Mouse (Mus musculus) cerebellum, adult 2 months (tissue): ENCODE results near the gene Dlgap3. TPM values are rescaled to one million over a fixed set of nuclear protein-coding genes. Genes with fewer than 3 reads are reported as not detected.

Experiments
- DNase-seq, 2 experiments: peaks; one replicate each; pipeline ENCODE4 v3.0.0; 2021
- H3K27ac ChIP-seq: fragments of 200-500 bp; 2 replicates; pipeline ENCODE4 v1.5.1; 2012; ENCODE audit warnings: low read length, control low read depth, inconsistent platforms; ENCODE audit not compliant: insufficient read depth
- H3K27me3 ChIP-seq: fragments of 200-500 bp; 2 replicates; pipeline ENCODE4 v1.6.1; 2012; ENCODE audit warnings: inconsistent platforms, mild to moderate bottlenecking, low read length, moderate library complexity; ENCODE audit not compliant: control insufficient read depth, insufficient read depth
- H3K4me1 ChIP-seq: fragments of 200-500 bp; 2 replicates; pipeline ENCODE4 v1.6.1; 2011; ENCODE audit warnings: low read length; ENCODE audit not compliant: control insufficient read depth, insufficient read depth
- H3K4me3 ChIP-seq: fragments of 200-500 bp; replicated peaks from 2 replicates; pipeline ENCODE3; 2011; ENCODE audit warnings: mild to moderate bottlenecking, low read depth, low read length, control low read depth; ENCODE audit not compliant: insufficient read depth
- CTCF ChIP-seq: fragments of 200-500 bp; IDR thresholded peaks from 2 replicates; pipeline ENCODE4 v1.5.1; 2011; ENCODE audit warnings: low read depth, mild to moderate bottlenecking, control low read depth, low read length, moderate library complexity, borderline replicate concordance; ENCODE audit not compliant: insufficient read depth
- POLR2A ChIP-seq: fragments of 200-500 bp; IDR thresholded peaks from 2 replicates; pipeline ENCODE4 v1.6.1; 2011; ENCODE audit warnings: low read length, control low read depth, borderline replicate concordance; ENCODE audit not compliant: insufficient read depth
- WGBS: fragments of 180-500 bp; shearing (Covaris S2); methylation state at CpG from one replicate; pipeline ENCODE4 v1.1.7; 2018; 5-methylcytosine and 5-hydroxymethylcytosine counted together
- polyA plus RNA-seq: library from polyadenylated mRNA; depleted of rRNA; stranded (reverse); fragments of >200 nt; gene quantifications from 2 replicates; pipeline ENCODE4 v1.2.3, GENCODE M21; 2012

Gene Dlgap3
- polyA plus RNA-seq, 1 experiment = 56.1 TPM

DNA sequence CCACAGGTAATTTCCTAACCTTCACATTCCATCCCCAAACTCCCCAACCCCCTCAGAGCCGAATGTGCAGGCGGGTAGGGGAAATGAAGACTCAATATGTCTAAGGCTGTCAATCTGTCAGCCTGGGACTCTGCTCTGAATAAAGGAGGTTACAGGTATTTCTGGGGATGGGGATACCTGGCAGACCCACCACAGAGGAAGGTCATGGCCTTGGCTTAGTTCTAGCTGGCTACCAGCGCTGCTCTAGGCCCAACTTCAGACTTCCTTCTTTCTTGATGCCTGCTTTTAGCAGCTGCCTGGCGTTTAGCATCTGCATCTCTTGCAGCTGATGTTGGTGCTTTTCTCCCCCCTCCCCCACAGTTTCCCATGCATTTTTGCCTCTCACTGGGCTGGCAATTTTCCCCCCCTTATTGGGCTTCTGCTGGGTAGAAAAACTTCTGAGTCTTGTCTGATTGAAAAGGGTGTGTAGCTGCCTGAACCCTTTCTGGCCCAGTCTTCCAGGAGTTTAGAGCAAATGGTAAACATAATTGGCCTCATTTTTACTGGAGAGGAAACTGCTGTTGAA, 2.4 kb downstream of the Dlgap3 start:
- Histone ChIP-seq H3K4me3 (peak overlapping the region; percentile 55), H3K27ac (peak overlapping the region; percentile 73), H3K4me1 (peaks cover 45% of the 10 kb centered on the region), H3K27me3 (no peaks in the 10 kb centered on the region)
- 20% methylated on average over 4 of the region's 4 CpGs for WGBS
- TF ChIP-seq POLR2A (no peak), CTCF (no peak)
- DNase-seq = no peak

DNA sequence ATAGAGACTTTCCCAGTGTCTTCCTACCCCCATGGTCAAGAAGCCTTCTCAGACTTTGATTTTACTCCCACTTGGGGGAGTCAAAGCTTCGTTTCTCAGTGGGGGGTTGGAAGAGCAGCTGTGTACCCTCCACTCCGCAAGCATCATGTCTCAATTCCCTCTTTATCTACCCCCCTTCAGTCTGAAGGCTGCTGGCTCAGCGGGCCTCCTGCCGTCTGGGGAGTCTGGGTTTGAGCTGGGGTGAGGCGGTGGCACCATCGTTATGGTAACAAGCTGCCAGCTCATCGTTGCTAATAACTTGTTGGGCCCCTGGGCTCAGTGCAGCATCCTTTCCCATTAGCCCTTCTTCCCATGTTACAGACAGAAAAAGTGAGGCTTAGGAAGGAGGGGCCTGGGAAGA, 3.1 kb downstream of the Dlgap3 start:
- Histone ChIP-seq H3K27me3 (no peaks in the 10 kb centered on the region), H3K4me1 (peaks cover 48% of the 10 kb centered on the region), H3K27ac (no peak overlapping the region), H3K4me3 (peak overlapping the region; percentile 24)
- TF ChIP-seq POLR2A (no peak), CTCF (no peak)
- DNase-seq = peak; percentile 21 to 29
- 21% methylated on average over 7 of the region's 7 CpGs for WGBS

DNA sequence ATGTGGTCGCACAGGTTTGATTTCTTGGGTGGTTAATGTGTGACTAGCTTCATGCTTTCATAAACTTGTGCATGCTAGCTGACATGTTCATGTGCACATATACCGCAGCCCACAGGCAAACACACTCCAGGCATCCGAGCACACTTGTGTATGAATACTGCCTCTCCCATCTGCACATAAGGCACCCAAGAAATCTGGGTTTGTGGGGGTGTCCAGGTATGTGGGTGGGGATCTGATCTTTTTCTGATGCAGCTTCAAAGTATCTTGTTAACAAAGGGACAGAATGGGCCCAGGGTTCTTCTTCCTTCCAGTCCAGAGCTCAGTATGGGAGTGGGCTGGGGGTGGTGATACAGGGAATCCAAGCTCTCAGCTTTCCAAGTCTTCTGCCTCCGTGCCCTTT, 3.6 kb downstream of the Dlgap3 start:
- no peak for TF ChIP-seq CTCF
- no peak for TF ChIP-seq POLR2A
- H3K4me3 ChIP-seq = peak overlapping the region; percentile 24
- no peaks in the 10 kb centered on the region for H3K27me3 ChIP-seq
- peak; percentile 10 to 26 for DNase-seq
- no peak overlapping the region for H3K27ac ChIP-seq
- H3K4me1 ChIP-seq = peaks cover 48% of the 10 kb centered on the region
- WGBS = 55% methylated on average over 4 of the region's 4 CpGs

DNA sequence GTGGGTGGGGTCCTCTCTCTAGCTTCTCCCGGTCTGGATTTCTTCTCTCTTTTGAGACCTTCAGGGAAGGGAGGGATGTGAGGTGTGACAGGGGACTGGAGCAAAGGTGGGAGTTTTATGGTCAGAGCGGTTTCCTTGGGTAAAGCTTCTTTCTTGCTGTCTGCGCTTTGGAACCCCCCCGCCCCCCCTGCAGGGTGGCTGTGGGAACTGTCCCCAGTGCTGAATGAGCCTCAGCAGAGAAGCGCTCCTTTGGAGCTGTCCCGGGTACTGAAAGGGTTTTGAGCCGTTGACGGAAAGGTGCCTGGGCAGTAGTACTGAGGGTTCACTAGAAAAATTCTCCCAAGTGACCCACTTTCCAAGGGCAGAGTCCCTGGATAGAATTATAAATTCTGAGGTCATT, 4.5 kb downstream of the Dlgap3 start:
- no peak overlapping the region for H3K27ac ChIP-seq
- WGBS = 23% methylated on average over 8 of the region's 8 CpGs
- peaks cover 52% of the 10 kb centered on the region for H3K4me1 ChIP-seq
- TF ChIP-seq POLR2A = no peak
- no peak for TF ChIP-seq CTCF
- no peak overlapping the region for H3K4me3 ChIP-seq
- DNase-seq = peak; percentile 28 to 30
- no peaks in the 10 kb centered on the region for H3K27me3 ChIP-seq

DNA sequence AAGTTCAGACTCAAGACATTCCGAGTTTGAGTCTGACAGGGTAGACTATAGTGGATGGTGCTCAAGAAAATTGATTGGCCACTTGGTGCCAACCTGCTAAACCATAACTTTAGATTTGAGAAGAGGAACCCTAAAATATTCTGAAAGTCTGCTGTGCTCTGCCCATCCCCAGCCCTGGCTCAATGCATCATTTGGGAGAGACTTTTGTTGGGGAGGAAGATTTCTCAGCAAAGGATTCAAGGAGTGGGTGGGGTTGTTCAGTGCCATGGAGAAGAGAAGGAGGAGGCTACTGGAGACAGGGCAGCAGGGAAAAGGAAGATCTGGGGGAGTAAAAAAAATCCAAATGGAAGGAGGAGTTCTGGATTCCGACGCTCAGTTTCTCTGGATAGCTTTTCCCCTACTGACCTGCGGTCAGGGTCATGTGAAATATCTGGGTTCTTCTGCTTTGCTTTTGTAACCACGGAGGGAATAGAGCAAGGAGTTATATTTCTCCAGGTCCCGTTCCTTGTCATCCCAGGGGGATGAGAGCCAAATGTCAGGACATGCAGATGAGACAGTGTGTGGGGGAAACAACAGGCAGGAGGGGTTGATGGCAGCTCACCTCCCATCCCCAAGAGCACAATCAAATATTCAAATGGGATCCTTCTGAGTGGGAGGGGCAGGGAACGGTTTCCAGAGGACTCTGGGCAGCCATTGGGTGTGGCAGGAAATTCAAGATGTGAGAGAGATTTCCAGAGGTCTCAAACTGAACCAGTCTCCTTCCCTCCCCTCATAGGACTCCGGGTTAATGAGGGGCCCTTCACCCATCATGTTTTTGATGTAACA, 5.3 kb downstream of the Dlgap3 start:
- TF ChIP-seq CTCF (no peak), POLR2A (no peak)
- WGBS = 60% methylated on average over 8 of the region's 8 CpGs
- Histone ChIP-seq H3K4me3 (no peak overlapping the region), H3K4me1 (peaks cover 60% of the 10 kb centered on the region), H3K27me3 (no peaks in the 10 kb centered on the region), H3K27ac (no peak overlapping the region)
- peak; percentile 6 to 18 for DNase-seq

DNA sequence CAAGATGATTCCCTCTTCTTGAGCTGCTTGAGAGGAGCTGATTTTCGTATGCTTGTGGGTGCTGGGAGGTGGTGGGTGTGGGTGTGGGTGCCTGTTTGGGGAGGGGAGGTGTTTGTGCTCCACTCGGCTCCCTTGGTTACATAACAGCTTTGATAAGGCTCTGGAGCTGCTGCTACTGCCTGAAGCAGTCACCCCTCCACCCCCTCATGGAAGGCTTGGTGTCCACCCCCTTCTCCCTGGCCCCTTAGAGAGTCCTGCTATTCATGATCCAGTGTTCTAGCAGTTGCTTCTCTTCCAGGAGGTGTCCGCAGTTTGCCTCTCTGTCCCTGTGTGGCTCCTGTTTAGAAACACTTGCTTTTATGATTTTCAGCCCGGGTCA, 5.9 kb downstream of the Dlgap3 start:
- Histone ChIP-seq H3K27me3 (no peaks in the 10 kb centered on the region), H3K4me1 (peaks cover 63% of the 10 kb centered on the region), H3K4me3 (no peak overlapping the region), H3K27ac (no peak overlapping the region)
- WGBS = 40% methylated on average over 4 of the region's 4 CpGs
- DNase-seq = peak; percentile 17 to 31
- TF ChIP-seq CTCF (no peak), POLR2A (no peak)

DNA sequence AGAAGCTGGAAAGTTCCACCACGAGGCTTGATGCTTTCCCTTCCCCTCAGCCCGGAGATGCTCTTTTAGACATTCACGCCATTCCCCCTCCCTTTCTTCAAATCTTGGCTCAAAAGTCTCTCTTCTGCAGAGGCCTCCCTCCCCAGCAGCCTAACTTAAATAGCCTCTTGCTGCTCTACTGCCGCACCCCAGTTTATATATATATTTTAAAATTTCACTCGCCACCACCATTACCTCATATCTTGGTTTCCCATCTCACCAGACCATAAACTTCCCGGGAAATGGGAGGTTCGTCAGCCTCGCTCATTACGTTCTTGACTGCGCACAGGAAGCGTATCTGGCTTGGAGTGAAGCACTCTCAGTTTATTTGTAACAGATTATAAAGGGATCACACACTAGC, 9.0 kb downstream of the Dlgap3 start:
- Histone ChIP-seq H3K4me1 (peaks cover 50% of the 10 kb centered on the region), H3K27ac (no peak overlapping the region), H3K27me3 (no peaks in the 10 kb centered on the region), H3K4me3 (no peak overlapping the region)
- 70% methylated on average over 11 of the region's 11 CpGs for WGBS
- TF ChIP-seq POLR2A (no peak), CTCF (no peak)
- DNase-seq = peak in 1 of 2 experiments; percentile 10

DNA sequence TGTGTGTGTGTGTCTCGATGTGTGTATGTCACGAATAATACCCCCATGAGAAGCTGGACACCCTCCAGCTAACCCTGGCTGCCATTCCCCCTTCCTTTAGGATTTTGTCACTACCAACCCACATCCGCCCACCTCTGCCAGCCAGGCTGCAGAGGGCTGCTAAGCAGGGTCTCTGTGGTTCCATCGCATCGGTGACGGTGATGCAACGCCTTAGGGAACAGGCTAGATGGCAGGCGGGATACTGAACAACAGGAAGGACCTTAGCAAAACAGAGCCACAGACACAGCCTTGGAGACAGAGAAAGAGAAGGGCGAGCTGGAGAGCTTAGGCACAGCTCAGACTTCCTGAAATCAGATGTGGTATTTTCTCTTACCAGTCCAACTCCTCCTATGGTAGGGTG, 9.7 kb downstream of the Dlgap3 start:
- no peaks in the 10 kb centered on the region for H3K27me3 ChIP-seq
- no peak overlapping the region for H3K27ac ChIP-seq
- peaks cover 53% of the 10 kb centered on the region for H3K4me1 ChIP-seq
- no peak overlapping the region for H3K4me3 ChIP-seq
- peak; percentile 6 to 28 for DNase-seq
- WGBS = 40% methylated on average over 9 of the region's 9 CpGs
- TF ChIP-seq POLR2A (no peak), CTCF (no peak)
